Mouse (Mus musculus) CH12.LX (cell line): ENCODE data around the gene Cdh23. TPM values are rescaled to one million over a fixed set of nuclear protein-coding genes. Genes with fewer than 3 reads are reported as not detected.

Source experiments
- DNase-seq: peaks from one replicate; pipeline ENCODE4 v3.0.0-alpha.2; 2013; ENCODE audit errors: extremely low read depth
- H3K27ac ChIP-seq: 2 replicates; pipeline ENCODE4 v1.5.1; 2012; ENCODE audit warnings: low read depth, mild to moderate bottlenecking, control low read depth, moderate library complexity; ENCODE audit not compliant: insufficient read depth
- H3K27me3 ChIP-seq: replicated peaks from 2 replicates; pipeline ENCODE3; 2012; ENCODE audit warnings: inconsistent platforms
- H3K36me3 ChIP-seq, 2 experiments: replicated peaks in 1 of 2; 2 replicates each; pipeline versions ENCODE3 to v1.6.1; 2012; ENCODE audit warnings: inconsistent platforms in 1 of 2, low read length in 1 of 2, mild to moderate bottlenecking in 1 of 2, mixed read lengths in 1 of 2, moderate library complexity in 1 of 2; ENCODE audit not compliant: control insufficient read depth in 1 of 2, insufficient read depth in 1 of 2
- H3K4me1 ChIP-seq, 2 experiments: 2 replicates each; pipeline ENCODE4 v1.6.1; 2012; ENCODE audit warnings: inconsistent platforms in 1 of 2, moderate library complexity in 1 of 2; ENCODE audit not compliant: insufficient read depth in 2 of 2, control insufficient read depth in 1 of 2
- H3K4me2 ChIP-seq: 2 replicates; pipeline ENCODE4 v1.6.1; 2012; ENCODE audit warnings: low read depth, mild to moderate bottlenecking, control low read depth; ENCODE audit not compliant: poor library complexity, insufficient read depth, severe bottlenecking
- H3K4me3 ChIP-seq, 3 experiments: fragments of 150-350 bp in 1 of 3; sonication (generic) in 1 of 3; replicated peaks in 1 of 3; 2 replicates each; pipeline versions ENCODE3 to v1.5.1; 2011 to 2012; ENCODE audit warnings: low read depth in 2 of 3, low read length in 2 of 3, mild to moderate bottlenecking in 2 of 3, moderate library complexity in 2 of 3, control low read depth in 1 of 3, improper control_type of control experiment in 1 of 3, inconsistent platforms in 1 of 3, mixed read lengths in 1 of 3; ENCODE audit not compliant: poor library complexity in 1 of 3
- H3K79me2 ChIP-seq: replicated peaks from 2 replicates; pipeline ENCODE4 v1.6.1; 2012; ENCODE audit warnings: mild to moderate bottlenecking, moderate library complexity; ENCODE audit not compliant: control insufficient read depth, poor library complexity, insufficient read depth, severe bottlenecking; ENCODE audit errors: extremely low read depth
- H3K9ac ChIP-seq: 2 replicates; pipeline ENCODE4 v1.6.1; 2012; ENCODE audit warnings: low read depth, mild to moderate bottlenecking, control low read depth, moderate library complexity; ENCODE audit not compliant: insufficient read depth
- H3K9me3 ChIP-seq: replicated peaks from 2 replicates; pipeline ENCODE3; 2012; ENCODE audit warnings: low read length, inconsistent platforms, mixed read lengths
- BHLHE40 ChIP-seq: IDR thresholded peaks from 2 replicates; pipeline ENCODE4 v1.6.1; 2011; ENCODE audit warnings: mild to moderate bottlenecking, low read depth, low read length, improper control_type of control experiment
- CHD1 ChIP-seq: IDR thresholded peaks from 2 replicates; pipeline ENCODE4 v1.6.1; 2012; ENCODE audit warnings: low read depth, low read length, improper control_type of control experiment, inconsistent platforms
- CHD2 ChIP-seq: IDR thresholded peaks from 2 replicates; pipeline ENCODE4 v1.6.1; 2011; ENCODE audit warnings: low read length, improper control_type of control experiment
- CTCF ChIP-seq, 2 experiments: IDR thresholded peaks in 1 of 2; conservative IDR thresholded peaks in 1 of 2; 2 replicates each; pipeline ENCODE4 v1.5.1; 2011 to 2012; ENCODE audit warnings: low read depth in 2 of 2, low read length in 2 of 2, improper control_type of control experiment in 1 of 2, inconsistent platforms in 1 of 2, mild to moderate bottlenecking in 1 of 2, moderate library complexity in 1 of 2
- E2F4 ChIP-seq: IDR thresholded peaks from 2 replicates; pipeline ENCODE4 v1.6.1; 2011; ENCODE audit warnings: low read depth, low read length, improper control_type of control experiment; ENCODE audit not compliant: insufficient replicate concordance
- ETS1 ChIP-seq: conservative IDR thresholded peaks from 2 replicates; pipeline ENCODE4 v1.6.1; 2012; ENCODE audit warnings: low read depth, mild to moderate bottlenecking, inconsistent platforms, low read length, improper control_type of control experiment, moderate library complexity
- GABPA ChIP-seq: IDR thresholded peaks from 2 replicates; pipeline ENCODE4 v1.6.1; 2012; ENCODE audit warnings: low read depth, low read length, improper control_type of control experiment, inconsistent platforms; ENCODE audit not compliant: insufficient replicate concordance
- JUND ChIP-seq: conservative IDR thresholded peaks from 2 replicates; pipeline ENCODE4 v1.6.1; 2011; ENCODE audit warnings: low read depth, low read length, improper control_type of control experiment
- KAT2A ChIP-seq: IDR thresholded peaks from 2 replicates; pipeline ENCODE4 v1.6.1; 2012; ENCODE audit warnings: low read length, improper control_type of control experiment, inconsistent platforms; ENCODE audit not compliant: insufficient replicate concordance
- MAX ChIP-seq: IDR thresholded peaks from 2 replicates; pipeline ENCODE4 v1.6.1; 2011; ENCODE audit warnings: low read length, improper control_type of control experiment
- MAZ ChIP-seq: IDR thresholded peaks from 2 replicates; pipeline ENCODE4 v1.6.1; 2012; ENCODE audit warnings: low read depth, mild to moderate bottlenecking, inconsistent platforms, low read length, improper control_type of control experiment, moderate library complexity
- MEF2A ChIP-seq: IDR thresholded peaks from 2 replicates; pipeline ENCODE4 v1.6.1; 2014; ENCODE audit warnings: low read depth, mild to moderate bottlenecking, inconsistent platforms, low read length, improper control_type of control experiment, borderline replicate concordance
- NRF1 ChIP-seq: IDR thresholded peaks from 2 replicates; pipeline ENCODE4 v1.6.1; 2014; ENCODE audit warnings: low read depth, mild to moderate bottlenecking, inconsistent platforms, low read length, improper control_type of control experiment, moderate library complexity
- PAX5 ChIP-seq: IDR thresholded peaks from 2 replicates; pipeline ENCODE4 v1.6.1; 2012; ENCODE audit warnings: low read length, inconsistent platforms, mixed read lengths
- POLR2A ChIP-seq: IDR thresholded peaks from 2 replicates; pipeline ENCODE4 v1.6.1; 2011; ENCODE audit warnings: low read depth, mild to moderate bottlenecking, improper control_type of control experiment, low read length
- POLR2AphosphoS2 ChIP-seq: IDR thresholded peaks from 2 replicates; pipeline ENCODE4 v1.6.1; 2011; ENCODE audit warnings: low read depth, low read length, improper control_type of control experiment
- SIN3A ChIP-seq: IDR thresholded peaks from 2 replicates; pipeline ENCODE4 v1.6.1; 2012; ENCODE audit warnings: low read length, improper control_type of control experiment, inconsistent platforms
- SMC3 ChIP-seq: IDR thresholded peaks from 2 replicates; pipeline ENCODE4 v1.6.1; 2011; ENCODE audit warnings: low read depth, low read length, improper control_type of control experiment
- TBP ChIP-seq: conservative IDR thresholded peaks from 2 replicates; pipeline ENCODE4 v1.6.1; 2011; ENCODE audit warnings: low read depth, low read length, improper control_type of control experiment
- TCF12 ChIP-seq: IDR thresholded peaks from 2 replicates; pipeline ENCODE4 v1.6.1; 2014; ENCODE audit warnings: low read depth, mild to moderate bottlenecking, inconsistent platforms, low read length, improper control_type of control experiment
- UBTF ChIP-seq: IDR thresholded peaks from 2 replicates; pipeline ENCODE4 v1.6.1; 2012; ENCODE audit warnings: low read depth, mild to moderate bottlenecking, inconsistent platforms, low read length, improper control_type of control experiment, moderate library complexity
- USF1 ChIP-seq: IDR thresholded peaks from 2 replicates; pipeline ENCODE4 v1.6.1; 2014; ENCODE audit warnings: low read depth, mild to moderate bottlenecking, inconsistent platforms, low read length, improper control_type of control experiment
- USF2 ChIP-seq: conservative IDR thresholded peaks from 2 replicates; pipeline ENCODE4 v1.6.1; 2011; ENCODE audit warnings: low read depth, low read length, improper control_type of control experiment
- ZC3H11A ChIP-seq: IDR thresholded peaks from 2 replicates; pipeline ENCODE4 v1.6.1; 2012; ENCODE audit warnings: low read depth, mild to moderate bottlenecking, inconsistent platforms, low read length, improper control_type of control experiment
- ZNF384 ChIP-seq: IDR thresholded peaks from 2 replicates; pipeline ENCODE4 v1.6.1; 2012; ENCODE audit warnings: low read depth, low read length, improper control_type of control experiment, inconsistent platforms
- dilution Hi-C: fragments of 300-500 bp; cut with MboI; formaldehyde crosslinking; loops from 2 replicates; pipeline ENCODE4 v1.14.3; 2020; ENCODE audit warnings: low sequenced_read_pairs; ENCODE audit not compliant: extremely low pct_unique_long_range_greater_than_20kb, extremely low pct_ligation_motif_present
- in situ Hi-C: fragments of 300-500 bp; cut with MboI; formaldehyde crosslinking; loops from 3 replicates; pipeline ENCODE4 v1.14.3; 2019; ENCODE audit warnings: low sequenced_read_pairs, low pct_ligation_motif_present, low pct_unique_long_range_greater_than_20kb, mixed read lengths
- polyA plus RNA-seq: library from polyadenylated mRNA; unstranded; fragments of >175 nt; gene quantifications from 2 replicates; pipeline ENCODE4 v1.2.1, GENCODE M21; 2012; ENCODE audit warnings: low read depth; ENCODE audit not compliant: insufficient read length
- total RNA-seq, 2 experiments: library from RNA; depleted of rRNA; stranded (reverse); fragments of 300-350 nt in 1 of 2; fragments of >200 nt in 1 of 2; gene quantifications; 2 replicates each; pipeline ENCODE4 v1.2.3; 2012 to 2014

Cdh23 gene
- total and polyA plus RNA-seq, 3 experiments, result 0.20 to 0.73 (median 0.30) TPM

DNA sequence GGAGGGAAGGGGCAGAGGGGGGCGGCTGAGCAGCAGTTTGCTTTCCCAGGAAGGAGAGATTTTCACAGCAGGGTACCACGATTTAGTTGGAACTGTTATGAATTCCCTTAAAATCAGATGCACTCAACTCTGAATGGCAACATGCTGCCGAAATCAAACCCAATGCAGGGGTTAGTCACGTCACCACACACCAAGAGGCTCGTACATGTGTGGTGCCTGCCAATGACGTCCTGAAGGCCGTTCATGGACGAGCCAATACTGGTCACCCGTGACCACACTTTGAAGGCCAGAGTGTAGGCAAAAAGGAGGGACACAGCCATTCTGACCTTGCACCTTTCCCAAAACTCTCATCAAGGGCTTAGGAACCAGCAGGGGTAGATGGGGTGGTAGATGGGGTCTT lies 35.3 kb downstream of the Cdh23 start:
- Histone ChIP-seq H3K9ac (no peak overlapping the region), H3K27ac (no peak overlapping the region), H3K9me3 (no peaks in the 10 kb centered on the region), H3K27me3 (peaks cover 58% of the 10 kb centered on the region)
- dilution Hi-C loops, result no loop called here
- TF ChIP-seq CTCF (conservative IDR thresholded peaks at IDR 0.05 in 1 of 2, IDR thresholded peaks at IDR 0.05 in 1 of 2; ENCODE audit: low read depth in 2 of 2, low read length in 2 of 2) (no peak), MEF2A (no peak), SIN3A (no peak), POLR2AphosphoS2 (no peak), CHD2 (no peak), MAX (no peak), ZNF384 (no peak), E2F4 (no peak), GABPA (no peak), USF2 (no peak), TBP (no peak), TCF12 (no peak), POLR2A (no peak), NRF1 (no peak), UBTF (no peak)
- TF ChIP-seq, all 38 proteins: peak for 0
- in situ Hi-C loops, result no loop called here
- no peak for DNase-seq
- no peaks in the 10 kb centered on the region for H3K79me2 ChIP-seq
- H3K4me1 ChIP-seq, result no peaks in the 10 kb centered on the region
- no peaks in the 10 kb centered on the region for H3K36me3 ChIP-seq
- no peak overlapping the region for H3K4me3 ChIP-seq
- no peak overlapping the region for H3K4me2 ChIP-seq

DNA sequence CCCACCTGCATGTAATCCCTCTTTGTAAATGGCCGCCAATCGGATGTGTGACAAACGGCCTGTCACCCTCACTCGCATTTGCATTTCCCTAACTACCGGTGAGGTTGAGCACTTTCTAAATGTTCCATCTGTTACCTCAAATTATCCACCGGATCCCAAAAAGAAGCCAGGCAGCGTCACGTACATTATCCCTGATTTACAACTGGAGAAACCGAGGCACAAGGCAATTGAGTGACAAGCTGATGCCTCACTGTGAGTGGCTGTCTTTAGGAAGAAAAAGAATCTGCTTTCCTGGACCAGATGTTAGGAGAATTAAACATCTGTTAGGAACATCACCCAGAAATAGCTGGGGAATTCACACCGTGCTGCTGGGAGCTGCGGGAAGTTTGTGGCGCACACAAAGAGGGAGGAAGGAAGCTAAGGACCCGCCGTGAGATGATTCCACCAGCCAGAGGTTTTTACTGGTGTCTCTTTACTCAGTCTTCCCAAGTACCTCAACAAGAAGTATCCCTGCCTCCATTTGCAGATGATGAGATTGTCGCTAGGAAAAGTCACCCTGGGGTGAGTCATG lies 36.8 kb downstream of the Cdh23 start:
- H3K9me3 ChIP-seq, result no peaks in the 10 kb centered on the region
- H3K4me2 ChIP-seq, result no peak overlapping the region
- no peaks in the 10 kb centered on the region for H3K4me1 ChIP-seq
- H3K27ac ChIP-seq, result no peak overlapping the region
- dilution Hi-C loops, result no loop called here
- no peak overlapping the region for H3K9ac ChIP-seq
- TF ChIP-seq MEF2A, result no peak
- TF ChIP-seq ETS1, result no peak
- no peak for TF ChIP-seq NRF1
- no peak for TF ChIP-seq ZNF384
- TF ChIP-seq KAT2A, result no peak
- TF ChIP-seq MAZ, result no peak
- TF ChIP-seq BHLHE40, result no peak
- no peak for TF ChIP-seq ZC3H11A
- no peak for TF ChIP-seq CHD1
- TF ChIP-seq PAX5, result no peak
- no peak for TF ChIP-seq USF1
- TF ChIP-seq JUND, result no peak
- TF ChIP-seq SMC3, result no peak
- TF ChIP-seq GABPA, result no peak
- no peak for TF ChIP-seq UBTF
- no peak overlapping the region for H3K4me3 ChIP-seq
- in situ Hi-C loops, result loop anchor here (5.0 kb wide), 1 partner anchor 33 kb away; no protein-coding TSS in a partner anchor
- H3K27me3 ChIP-seq, result peaks cover 68% of the 10 kb centered on the region
- no peaks in the 10 kb centered on the region for H3K79me2 ChIP-seq
- DNase-seq, result no peak
- H3K36me3 ChIP-seq, result no peaks in the 10 kb centered on the region
